Mouse (Mus musculus): Measurements from ENCODE around the gene Prkca. TPM values are rescaled to one million over a fixed set of nuclear protein-coding genes. Genes with fewer than 3 reads are reported as not detected.

Prkca gene
- polyA plus RNA-seq (2014; fragmentation: Nextera tagmentation; extraction: Ambion mirVana): 5.3 and 5.7 TPM in 2 replicates

- H3K4me2 ChIP-seq (ENCODE audit: low read length): peak within 1 kb of the TSS; percentile 89
- under 1% methylated on average over 47 of the region's 63 CpGs for WGBS
- H3K9ac ChIP-seq (ENCODE audit: low read length): peak within 1 kb of the TSS; percentile 81
- DNase-seq (ENCODE audit: low spot score): peak; percentile 98
- peak within 1 kb of the TSS; percentile 87 for H3K27ac ChIP-seq (ENCODE audit: low read depth, low read length)
- no peaks in the 10 kb centered on the region for H3K9me3 ChIP-seq (replicated peaks; ENCODE audit: control insufficient read depth, low read length)
- no peaks in the 10 kb centered on the region for H3K36me3 ChIP-seq (ENCODE audit: control insufficient read depth, insufficient read depth, low read length)
- H3K4me3 ChIP-seq (ENCODE audit: low read depth, low read length): peak within 1 kb of the TSS; percentile 59
- H3K27me3 ChIP-seq (replicated peaks; ENCODE audit: control insufficient read depth, insufficient read depth, low read length): 0 out of 2 replicates have a peak, but pooled peaks cover 3% of the 10 kb centered on the region
- peak; percentile 97 for ATAC-seq
- H3K4me1 ChIP-seq (ENCODE audit: control insufficient read depth, insufficient read depth, low read length): peaks cover 14% of the 10 kb centered on the region
Observed at GRCm38 (mm10) chr11:108343789-108344462, at the start of gene Prkca. Gene Prkca, minus strand, starts transcription at chr11:108343928.

- no peak for ATAC-seq
- H3K4me1 ChIP-seq (ENCODE audit: control insufficient read depth, insufficient read depth, low read length): no peaks in the 10 kb centered on the region
- no peaks in the 10 kb centered on the region for H3K36me3 ChIP-seq (ENCODE audit: control insufficient read depth, insufficient read depth, low read length)
- no peak for DNase-seq (ENCODE audit: low spot score)
- H3K4me2 ChIP-seq (ENCODE audit: low read length): no peak overlapping the region
- 95% methylated on average over 1 of the region's 1 CpGs for WGBS
- H3K27ac ChIP-seq (ENCODE audit: low read depth, low read length): no peak overlapping the region
- H3K9ac ChIP-seq (ENCODE audit: low read length): no peak overlapping the region
- H3K27me3 ChIP-seq (replicated peaks; ENCODE audit: control insufficient read depth, insufficient read depth, low read length): no peaks in the 10 kb centered on the region
- no peaks in the 10 kb centered on the region for H3K9me3 ChIP-seq (replicated peaks; ENCODE audit: control insufficient read depth, low read length)
- H3K4me3 ChIP-seq (ENCODE audit: low read depth, low read length): no peak overlapping the region
Observed at GRCm38 (mm10) chr11:108385666-108386024, 41.9 kb upstream of the Prkca start.

- H3K4me1 ChIP-seq (ENCODE audit: control insufficient read depth, insufficient read depth, low read length): no peaks in the 10 kb centered on the region
- ATAC-seq (no peak), DNase-seq (ENCODE audit: low spot score) (peak; percentile 38)
- no peaks in the 10 kb centered on the region for H3K27me3 ChIP-seq (replicated peaks; ENCODE audit: control insufficient read depth, insufficient read depth, low read length)
- H3K9me3 ChIP-seq (replicated peaks; ENCODE audit: control insufficient read depth, low read length): no peaks in the 10 kb centered on the region
- H3K4me3 ChIP-seq (ENCODE audit: low read depth, low read length): no peak overlapping the region
- H3K4me2 ChIP-seq (ENCODE audit: low read length): no peak overlapping the region
- no peak overlapping the region for H3K27ac ChIP-seq (ENCODE audit: low read depth, low read length)
- no peaks in the 10 kb centered on the region for H3K36me3 ChIP-seq (ENCODE audit: control insufficient read depth, insufficient read depth, low read length)
- WGBS: 67% methylated on average over 4 of the region's 4 CpGs
- no peak overlapping the region for H3K9ac ChIP-seq (ENCODE audit: low read length)
Observed at GRCm38 (mm10) chr11:108384920-108385665, 41.4 kb upstream of the Prkca start.

- Histone ChIP-seq H3K4me3 (ENCODE audit: low read depth, low read length) (no peak overlapping the region), H3K27me3 (replicated peaks; ENCODE audit: control insufficient read depth, insufficient read depth, low read length) (no peaks in the 10 kb centered on the region), H3K9ac (ENCODE audit: low read length) (no peak overlapping the region), H3K27ac (ENCODE audit: low read depth, low read length) (no peak overlapping the region), H3K4me1 (ENCODE audit: control insufficient read depth, insufficient read depth, low read length) (no peaks in the 10 kb centered on the region), H3K4me2 (ENCODE audit: low read length) (no peak overlapping the region), H3K9me3 (replicated peaks; ENCODE audit: control insufficient read depth, low read length) (no peaks in the 10 kb centered on the region), H3K36me3 (ENCODE audit: control insufficient read depth, insufficient read depth, low read length) (no peaks in the 10 kb centered on the region)
- 84% methylated on average over 3 of the region's 3 CpGs for WGBS
- DNase-seq (ENCODE audit: low spot score) (no peak), ATAC-seq (no peak)
Observed at GRCm38 (mm10) chr11:108382664-108383063, 38.9 kb upstream of the Prkca start.

- Histone ChIP-seq H3K27me3 (replicated peaks; ENCODE audit: control insufficient read depth, insufficient read depth, low read length) (no peaks in the 10 kb centered on the region), H3K9ac (ENCODE audit: low read length) (no peak overlapping the region), H3K9me3 (replicated peaks; ENCODE audit: control insufficient read depth, low read length) (no peaks in the 10 kb centered on the region), H3K27ac (ENCODE audit: low read depth, low read length) (no peak overlapping the region), H3K4me2 (ENCODE audit: low read length) (no peak overlapping the region), H3K4me3 (ENCODE audit: low read depth, low read length) (no peak overlapping the region), H3K4me1 (ENCODE audit: control insufficient read depth, insufficient read depth, low read length) (no peaks in the 10 kb centered on the region), H3K36me3 (ENCODE audit: control insufficient read depth, insufficient read depth, low read length) (no peaks in the 10 kb centered on the region)
- DNase-seq (ENCODE audit: low spot score): no peak
- ATAC-seq: no peak; the same call in 1 of the 2 replicates
- WGBS: 77% methylated on average over 4 of the region's 4 CpGs
Observed at GRCm38 (mm10) chr11:108378363-108378751, 34.6 kb upstream of the Prkca start.

GRCm38 (mm10) chr11:108377680-108378362 lies 34.1 kb upstream of the Prkca start:
- Histone ChIP-seq H3K9ac (ENCODE audit: low read length) (no peak overlapping the region), H3K27me3 (replicated peaks; ENCODE audit: control insufficient read depth, insufficient read depth, low read length) (no peaks in the 10 kb centered on the region), H3K9me3 (replicated peaks; ENCODE audit: control insufficient read depth, low read length) (no peaks in the 10 kb centered on the region), H3K4me1 (ENCODE audit: control insufficient read depth, insufficient read depth, low read length) (no peaks in the 10 kb centered on the region), H3K36me3 (ENCODE audit: control insufficient read depth, insufficient read depth, low read length) (no peaks in the 10 kb centered on the region), H3K4me3 (ENCODE audit: low read depth, low read length) (no peak overlapping the region), H3K27ac (ENCODE audit: low read depth, low read length) (no peak overlapping the region), H3K4me2 (ENCODE audit: low read length) (0 out of 2 replicates have a peak overlapping the region, but pooled peaks have one; percentile 0)
- WGBS: 29% methylated on average over 19 of the region's 19 CpGs
- ATAC-seq (peak; percentile 89), DNase-seq (ENCODE audit: low spot score) (peak; percentile 93)

- 92% methylated on average over 7 of the region's 7 CpGs for WGBS
- H3K9me3 ChIP-seq (replicated peaks; ENCODE audit: control insufficient read depth, low read length): no peaks in the 10 kb centered on the region
- DNase-seq (ENCODE audit: low spot score): no peak
Observed at GRCm38 (mm10) chr11:108376815-108377214, 33.1 kb upstream of the Prkca start.

GRCm38 (mm10) chr11:108367046-108367445 lies 23.3 kb upstream of the Prkca start:
- Histone ChIP-seq H3K4me1 (ENCODE audit: control insufficient read depth, insufficient read depth, low read length) (no peaks in the 10 kb centered on the region), H3K4me2 (ENCODE audit: low read length) (no peak overlapping the region), H3K9me3 (replicated peaks; ENCODE audit: control insufficient read depth, low read length) (no peaks in the 10 kb centered on the region), H3K36me3 (ENCODE audit: control insufficient read depth, insufficient read depth, low read length) (no peaks in the 10 kb centered on the region), H3K27ac (ENCODE audit: low read depth, low read length) (no peak overlapping the region), H3K4me3 (ENCODE audit: low read depth, low read length) (no peak overlapping the region), H3K27me3 (replicated peaks; ENCODE audit: control insufficient read depth, insufficient read depth, low read length) (no peaks in the 10 kb centered on the region), H3K9ac (ENCODE audit: low read length) (no peak overlapping the region)
- 71% methylated on average over 1 of the region's 1 CpGs for WGBS
- no peak for DNase-seq (ENCODE audit: low spot score)
- no peak for ATAC-seq

More at GRCm38 (mm10) chr11:108376815-108377214, 33.1 kb upstream of the Prkca start:
- Histone ChIP-seq H3K9ac (ENCODE audit: low read length) (no peak overlapping the region), H3K4me3 (ENCODE audit: low read depth, low read length) (no peak overlapping the region), H3K4me1 (ENCODE audit: control insufficient read depth, insufficient read depth, low read length) (no peaks in the 10 kb centered on the region), H3K27me3 (replicated peaks; ENCODE audit: control insufficient read depth, insufficient read depth, low read length) (no peaks in the 10 kb centered on the region), H3K4me2 (ENCODE audit: low read length) (no peak overlapping the region), H3K36me3 (ENCODE audit: control insufficient read depth, insufficient read depth, low read length) (no peaks in the 10 kb centered on the region), H3K27ac (ENCODE audit: low read depth, low read length) (no peak overlapping the region)
- no peak for ATAC-seq
